Mouse (Mus musculus) MEL (cell line): ENCODE measurements around the gene Fxr2.

Experiments used
- CTCF ChIP-seq, 3 experiments: IDR thresholded peaks in 2 of 3; conservative IDR thresholded peaks in 1 of 3; 2 replicates each; pipeline ENCODE4 v1.5.1; 2011 to 2012; ENCODE audit warnings: low read length in 3 of 3, low read depth in 2 of 3, mild to moderate bottlenecking in 2 of 3, improper control_type of control experiment in 1 of 3, inconsistent platforms in 1 of 3, mixed read lengths in 1 of 3, moderate library complexity in 1 of 3; ENCODE audit not compliant: control insufficient read depth in 1 of 3, insufficient read depth in 1 of 3, poor library complexity in 1 of 3, severe bottlenecking in 1 of 3
- EP300 ChIP-seq, 2 experiments: IDR thresholded peaks; 2 replicates each; pipeline ENCODE4 v1.6.1; 2011; ENCODE audit warnings: improper control_type of control experiment in 2 of 2, low read length in 2 of 2, low read depth in 1 of 2, mild to moderate bottlenecking in 1 of 2
- JUND ChIP-seq: IDR thresholded peaks from 2 replicates; pipeline ENCODE4 v1.6.1; 2011; ENCODE audit warnings: low read depth, mild to moderate bottlenecking, improper control_type of control experiment, low read length
- NRF1 ChIP-seq: IDR thresholded peaks from 2 replicates; pipeline ENCODE4 v1.6.1; 2014; ENCODE audit warnings: low read depth, mild to moderate bottlenecking, inconsistent platforms, low read length, improper control_type of control experiment, moderate library complexity; ENCODE audit not compliant: poor library complexity, insufficient read depth, severe bottlenecking
- POLR2A ChIP-seq, 2 experiments: IDR thresholded peaks; 2 replicates each; pipeline ENCODE4 v1.6.1; 2011 to 2012; ENCODE audit warnings: low read length in 2 of 2, mild to moderate bottlenecking in 2 of 2, control low read depth in 1 of 2, improper control_type of control experiment in 1 of 2, low read depth in 1 of 2, moderate library complexity in 1 of 2; ENCODE audit not compliant: control insufficient read depth in 1 of 2, insufficient read depth in 1 of 2, poor library complexity in 1 of 2
- USF1 ChIP-seq: IDR thresholded peaks from 2 replicates; pipeline ENCODE4 v1.6.1; 2014; ENCODE audit warnings: low read depth, mild to moderate bottlenecking, inconsistent platforms, low read length, improper control_type of control experiment, moderate library complexity
- ZNF384 ChIP-seq: IDR thresholded peaks from 2 replicates; pipeline ENCODE4 v1.6.1; 2012; ENCODE audit warnings: low read depth, mild to moderate bottlenecking, inconsistent platforms, low read length, improper control_type of control experiment

DNA sequence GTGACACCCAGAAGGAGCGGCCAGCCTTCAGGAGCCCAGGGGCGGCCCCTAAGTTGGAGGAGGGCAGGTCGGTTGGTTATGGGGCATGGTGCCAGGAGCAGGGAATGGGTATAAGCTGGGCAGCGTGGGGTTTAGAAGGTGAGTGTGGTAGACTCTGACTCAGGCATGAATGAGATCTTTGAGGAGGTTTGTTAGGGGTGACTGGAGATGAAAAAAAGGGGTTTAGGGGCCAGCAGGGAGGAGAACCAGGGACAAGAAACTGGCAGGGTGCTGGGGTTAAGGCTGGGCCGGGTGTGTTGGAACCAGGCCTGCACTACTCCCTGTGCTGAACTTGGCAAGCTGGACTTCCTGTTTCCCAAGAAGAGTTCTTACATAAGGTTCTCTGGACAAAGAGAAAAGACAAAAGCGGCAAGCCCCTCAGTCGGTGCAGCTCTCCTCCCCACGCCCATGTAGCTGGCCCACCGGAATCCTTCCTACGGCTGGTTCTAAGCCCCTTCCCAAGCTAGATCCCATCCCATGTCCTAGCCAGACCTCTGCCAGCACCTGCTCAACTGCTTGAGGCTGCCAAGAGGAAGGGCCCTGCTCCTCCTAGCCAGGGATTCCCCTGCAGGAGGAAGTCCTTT lies 52.8 kb downstream of the Fxr2 start, which contains the start of gene Tnfsf13:
- no peak for TF ChIP-seq CTCF (IDR thresholded peaks at IDR 0.05 in 2 of 3, conservative IDR thresholded peaks at IDR 0.05 in 1 of 3; ENCODE audit: control insufficient read depth in 1 of 3, insufficient read depth in 1 of 3, low read depth in 2 of 3, low read length in 3 of 3, poor library complexity in 1 of 3, severe bottlenecking in 1 of 3)
- TF ChIP-seq USF1: no peak
- TF ChIP-seq POLR2A (IDR thresholded peaks at IDR 0.05; ENCODE audit: control insufficient read depth in 1 of 2, insufficient read depth in 1 of 2, low read depth in 1 of 2, low read length in 2 of 2, poor library complexity in 1 of 2): no peak
- no peak for TF ChIP-seq EP300 (IDR thresholded peaks at IDR 0.05; ENCODE audit: low read depth in 1 of 2, low read length in 2 of 2)
- TF ChIP-seq ZNF384: no peak
- no peak for TF ChIP-seq NRF1
- TF ChIP-seq JUND: no peak
